Mouse (Mus musculus) embryo, embryonic 10.5 days (tissue): ENCODE results near the gene Trh.
A peak's percentile ranks its signal among the peaks of the same experiment; 100 is the strongest.

Experiments used
- DNase-seq: peaks from one replicate; pipeline ENCODE4 v3.0.0-alpha.2; 2015; ENCODE audit warnings: low spot score

Trh gene

DNA sequence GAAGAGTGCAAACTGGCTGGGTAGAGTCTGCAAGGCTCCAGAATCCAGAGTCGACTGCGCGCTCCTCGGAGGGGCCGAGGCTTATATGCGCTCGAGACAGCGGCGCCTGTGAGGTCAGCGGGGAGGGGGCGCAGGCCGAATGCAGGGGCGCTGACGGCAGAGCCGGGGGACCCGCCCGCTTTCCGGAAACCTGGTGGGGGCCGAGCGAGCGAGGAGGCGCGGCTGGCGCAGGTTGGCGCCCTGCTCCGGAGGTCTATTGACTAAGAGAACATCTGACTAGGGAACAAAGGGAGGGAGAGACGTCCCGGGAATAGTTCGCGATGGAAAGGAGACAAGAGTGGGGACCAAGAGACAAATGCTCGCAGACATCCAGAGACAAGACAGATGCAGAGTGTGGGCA lies at the start of gene Trh:
TSS of gene Trh (minus strand) at position 60 of the 400 bp plus-strand sequence.
- DNase-seq: peak; percentile 30

DNA sequence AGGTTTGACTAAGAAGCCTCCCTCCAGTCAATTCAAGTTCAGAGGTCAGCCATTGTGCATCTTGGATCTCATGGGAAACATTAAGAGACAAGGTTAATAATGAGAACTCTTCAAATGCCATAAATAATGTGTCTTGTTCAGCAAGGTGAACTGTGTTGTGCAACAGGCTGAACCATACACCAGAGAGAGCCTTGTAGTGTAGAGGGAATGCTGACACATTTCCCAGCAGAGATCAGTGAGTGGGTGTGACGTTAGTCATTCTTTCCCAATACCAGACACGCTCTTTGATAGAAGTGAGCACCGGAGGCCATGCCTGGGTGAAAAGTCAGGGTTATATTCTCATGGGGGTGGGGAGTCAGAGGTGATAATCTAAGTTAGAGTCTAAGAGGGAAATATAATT lies 46.4 kb upstream of the Trh start:
- DNase-seq: no peak

DNA sequence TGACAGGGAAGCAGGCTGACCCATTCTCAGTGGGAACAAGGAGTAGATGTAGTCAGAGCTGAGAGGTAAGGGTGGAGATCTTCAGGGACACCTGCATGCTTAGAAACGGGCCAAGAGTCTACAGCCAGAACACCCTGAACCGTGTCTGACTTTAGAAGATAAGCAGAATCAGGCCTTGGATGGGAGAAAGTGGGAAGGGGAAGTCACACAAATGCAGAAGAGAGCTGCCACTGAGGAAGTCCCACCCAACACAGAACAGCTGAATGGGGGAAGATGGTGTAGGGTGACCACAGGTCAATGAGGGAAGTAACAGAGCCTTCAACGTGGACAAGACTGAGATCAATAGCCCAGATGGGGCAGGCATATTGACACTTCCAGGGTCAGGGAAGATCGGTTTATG lies 42.4 kb upstream of the Trh start:
- no peak for DNase-seq

DNA sequence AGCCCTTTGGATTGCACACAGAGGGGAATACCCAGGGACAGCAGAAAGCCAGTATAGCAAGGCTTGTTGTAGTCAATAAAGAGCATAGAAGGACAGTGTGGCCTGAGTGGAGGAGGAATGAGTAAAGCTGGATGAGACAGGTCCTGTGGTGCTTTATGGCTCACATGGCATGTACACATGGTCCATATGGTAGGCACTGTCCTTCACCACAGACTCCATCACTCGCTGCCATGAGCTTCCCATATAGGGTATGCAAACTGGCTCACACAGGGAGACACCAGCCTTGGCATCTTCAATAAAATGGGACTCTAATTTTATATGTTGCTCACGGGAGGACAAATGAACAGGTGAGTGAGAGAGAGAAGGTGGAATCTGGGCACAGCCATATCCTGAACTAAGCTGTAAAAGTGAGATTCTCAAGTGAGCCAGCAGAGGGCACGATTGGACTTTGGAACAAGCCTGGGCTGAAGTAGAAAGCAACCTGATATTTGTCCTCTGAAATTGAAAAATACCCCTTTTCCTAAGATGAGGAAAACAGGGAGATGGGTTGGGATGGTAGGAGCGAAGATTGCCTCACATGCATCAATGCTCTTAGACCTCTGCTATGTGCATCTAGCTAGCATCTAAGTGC lies 41.9 kb upstream of the Trh start:
- peak; percentile 78 for DNase-seq

DNA sequence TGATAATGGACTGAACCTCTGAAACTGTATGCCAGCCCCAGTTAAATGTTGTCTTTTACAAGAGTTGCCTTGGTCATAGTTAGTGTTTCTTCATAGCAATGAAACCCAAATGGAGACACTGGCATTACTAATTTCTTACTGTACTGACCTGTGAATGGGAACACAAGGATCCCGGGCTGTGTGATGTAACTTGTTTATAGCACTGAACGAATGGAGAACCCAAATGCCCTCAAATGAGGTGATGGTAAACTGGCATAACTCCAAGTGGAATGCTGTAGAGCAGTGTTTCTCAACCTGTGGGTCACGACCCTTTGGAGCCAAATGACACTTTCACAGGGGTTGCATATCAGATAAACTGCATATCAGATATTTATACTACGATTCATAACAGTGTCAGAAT lies 41.1 kb upstream of the Trh start:
- no peak for DNase-seq

DNA sequence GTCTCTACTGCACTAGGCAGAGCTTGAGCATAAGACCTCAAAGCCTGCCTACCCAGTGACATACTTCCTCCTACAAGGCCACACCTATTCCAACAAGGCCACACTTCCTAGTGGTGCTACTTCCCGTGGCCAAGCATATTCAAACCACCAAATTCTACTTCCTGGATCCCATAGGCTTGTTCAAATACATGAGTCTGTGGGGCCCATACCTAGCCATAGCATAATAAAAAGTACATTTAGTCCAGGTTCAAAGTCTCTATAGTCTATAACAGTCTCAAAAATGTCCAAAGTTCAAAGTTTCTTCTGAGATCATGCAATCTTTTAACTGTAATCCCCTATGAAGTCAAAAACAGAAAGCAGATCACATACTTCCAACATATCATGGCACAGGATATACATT lies 32.7 kb upstream of the Trh start:
- no peak for DNase-seq

DNA sequence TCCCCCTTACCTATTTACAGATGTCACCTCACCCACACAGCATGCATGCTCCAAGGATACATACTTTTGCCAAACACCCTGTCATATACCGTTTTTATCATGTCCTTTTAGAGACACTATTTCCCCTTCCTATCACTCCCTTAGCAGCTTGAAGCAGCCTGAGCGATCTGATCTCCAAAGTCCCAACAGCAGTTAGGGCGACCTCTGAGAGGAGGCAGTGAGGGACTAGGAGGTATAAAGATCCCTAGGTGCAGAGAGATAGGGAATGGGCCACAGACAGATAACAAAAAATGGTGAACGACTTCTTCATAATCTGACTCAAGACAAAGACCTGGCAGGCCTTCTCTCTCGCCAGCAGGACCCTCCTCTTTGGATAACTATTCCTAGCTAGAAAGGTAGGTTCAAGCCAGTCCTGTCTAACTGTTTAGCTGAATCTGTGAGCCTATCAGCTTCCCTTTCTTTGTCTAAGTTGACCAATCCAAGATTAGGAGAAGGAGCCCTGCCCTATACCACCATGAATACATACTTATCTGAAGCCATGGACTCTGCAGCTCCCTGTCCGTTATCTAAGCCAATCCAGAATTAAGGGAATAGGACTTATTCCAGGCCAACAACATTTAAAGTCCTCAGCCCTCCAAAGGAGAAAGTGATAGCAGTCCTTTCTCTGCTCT lies 29.3 kb upstream of the Trh start:
- DNase-seq: no peak

DNA sequence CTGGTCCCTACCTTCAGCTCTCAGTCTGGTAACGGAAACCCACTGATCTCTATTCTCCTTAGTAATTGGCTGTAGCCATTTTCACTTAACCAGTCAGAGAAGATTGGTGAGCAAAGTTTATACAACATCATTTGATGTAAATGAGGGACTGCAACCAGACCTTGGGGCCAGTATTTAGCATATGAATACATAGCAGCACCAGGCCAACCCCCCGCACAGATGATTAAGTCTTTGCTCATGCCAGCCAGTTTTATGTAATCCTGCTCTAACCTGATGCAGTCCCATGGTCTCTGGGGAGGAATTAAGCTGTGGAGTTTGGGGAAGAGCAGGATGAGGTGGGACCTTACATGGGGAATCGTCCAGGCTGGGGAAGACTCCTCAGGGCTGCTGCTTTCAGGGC lies 28.2 kb upstream of the Trh start:
- no peak for DNase-seq

DNA sequence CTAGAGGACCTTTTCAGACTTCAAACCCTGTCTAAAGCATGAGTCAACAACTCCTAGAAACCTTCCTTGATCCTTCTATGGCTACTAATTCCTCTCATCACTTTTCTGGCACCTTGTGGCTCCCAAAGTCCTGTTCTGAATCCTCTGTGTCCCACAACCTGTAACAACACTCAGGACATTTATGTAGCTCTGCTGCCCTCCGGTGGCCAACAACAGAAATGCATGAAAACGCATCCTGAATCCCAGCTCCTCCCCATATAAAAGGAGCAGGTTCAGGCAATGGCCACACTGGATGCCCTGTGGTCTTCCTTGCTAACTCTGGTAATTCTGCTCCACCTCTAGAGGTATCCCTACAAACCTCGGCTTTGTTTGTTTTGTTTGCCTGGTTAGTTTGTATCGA lies 24.6 kb upstream of the Trh start:
- DNase-seq: peak; percentile 90

DNA sequence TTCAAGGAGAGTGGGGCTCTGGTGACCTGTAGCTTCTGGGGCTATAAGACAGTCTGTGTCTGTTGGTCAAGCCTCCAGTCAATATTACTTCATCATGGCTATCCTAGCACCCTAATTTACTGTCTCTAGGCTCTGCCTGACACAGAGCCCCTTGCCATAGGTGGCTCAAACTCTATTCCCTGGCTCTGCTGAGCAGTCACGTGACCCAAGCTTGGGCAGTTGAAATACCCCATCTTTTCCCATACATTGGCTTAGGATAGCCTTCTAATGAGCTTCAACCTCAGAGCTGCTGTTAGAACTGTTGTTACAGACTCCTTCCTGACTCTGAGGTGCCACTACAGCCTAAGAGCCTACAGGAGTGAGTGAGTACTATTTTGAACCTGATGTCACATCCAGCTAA lies 23.6 kb upstream of the Trh start:
- no peak for DNase-seq

DNA sequence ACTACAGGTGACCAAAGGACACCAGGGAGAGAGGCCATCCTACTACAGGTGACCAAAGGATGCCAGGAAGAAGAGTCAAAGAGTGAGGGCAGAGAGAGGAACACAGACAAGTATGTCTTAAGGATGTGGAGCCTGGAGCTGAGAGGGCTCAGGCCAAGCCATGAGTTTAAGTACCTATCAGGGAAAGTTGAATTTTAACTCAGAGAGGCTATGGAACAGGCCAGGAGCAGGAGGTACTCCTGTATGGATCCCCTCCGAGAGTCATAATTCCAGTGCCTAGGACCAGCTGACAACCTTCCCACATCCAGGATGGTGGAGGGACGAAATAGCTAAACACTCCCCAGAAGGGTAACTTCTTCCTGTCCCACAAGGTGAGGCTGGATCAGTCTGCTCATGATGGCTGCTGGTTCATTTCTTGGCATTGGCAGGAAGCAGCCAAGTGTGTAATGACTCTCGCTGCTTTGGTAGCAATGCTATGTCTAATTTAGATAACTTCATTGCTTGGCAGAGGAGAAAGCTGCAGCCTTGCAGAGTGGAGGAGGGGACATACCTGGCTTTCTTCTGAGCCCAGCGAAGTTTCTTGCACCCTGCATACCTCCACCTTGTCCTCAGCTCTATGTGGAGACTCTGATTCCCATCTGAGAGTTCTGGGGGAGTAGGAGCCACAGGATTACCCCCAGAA lies 16.9 kb upstream of the Trh start:
- no peak for DNase-seq

DNA sequence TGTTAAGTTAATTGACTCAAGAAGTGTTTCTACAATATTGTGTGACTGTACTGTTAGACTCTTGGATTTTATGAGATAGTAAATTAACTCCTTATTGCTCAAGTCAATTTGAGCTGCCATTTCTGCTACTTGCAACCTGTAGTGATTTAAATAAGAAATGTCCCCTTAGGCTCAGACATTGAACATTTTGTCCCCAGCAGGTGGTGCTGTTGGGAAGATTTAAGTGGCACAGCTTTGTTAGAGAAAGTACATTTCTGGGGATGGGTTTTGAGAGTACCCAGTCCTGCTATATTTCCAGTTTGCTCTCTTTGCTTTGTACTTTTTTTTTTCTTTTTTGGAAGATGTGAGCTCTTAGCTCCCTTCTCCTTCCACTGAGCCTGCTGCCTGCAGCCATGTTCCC lies 10.9 kb upstream of the Trh start:
- no peak for DNase-seq

DNA sequence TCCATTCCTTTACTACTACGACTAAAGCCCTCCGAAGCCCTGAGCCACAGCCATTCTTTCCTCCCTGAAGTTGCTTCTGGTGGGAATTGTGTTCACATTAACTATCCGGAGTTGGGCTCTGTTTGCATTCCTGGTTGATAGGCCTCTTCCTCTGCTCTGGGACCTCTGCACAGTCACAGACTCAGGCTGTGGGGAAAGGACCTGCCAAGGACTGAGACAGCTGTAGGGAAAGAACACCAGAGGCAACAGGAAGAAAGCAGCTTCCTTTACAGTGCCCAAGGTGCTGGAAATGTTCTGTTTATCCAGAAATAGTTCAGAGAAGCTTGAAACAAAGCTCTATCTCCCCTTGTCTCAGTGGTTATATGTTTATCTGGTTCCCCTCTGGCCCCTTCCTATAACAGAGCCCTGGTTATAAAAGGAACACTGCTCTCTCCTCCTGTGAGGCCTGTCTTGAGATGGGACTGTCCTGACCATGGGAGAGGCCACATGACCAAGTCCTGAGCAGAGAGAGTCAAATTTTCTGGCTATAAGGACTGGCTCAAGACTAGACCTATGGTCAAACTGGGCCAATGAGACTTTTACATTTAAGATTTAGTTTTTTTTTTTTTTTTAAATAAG lies 8.9 kb upstream of the Trh start:
- no peak for DNase-seq

DNA sequence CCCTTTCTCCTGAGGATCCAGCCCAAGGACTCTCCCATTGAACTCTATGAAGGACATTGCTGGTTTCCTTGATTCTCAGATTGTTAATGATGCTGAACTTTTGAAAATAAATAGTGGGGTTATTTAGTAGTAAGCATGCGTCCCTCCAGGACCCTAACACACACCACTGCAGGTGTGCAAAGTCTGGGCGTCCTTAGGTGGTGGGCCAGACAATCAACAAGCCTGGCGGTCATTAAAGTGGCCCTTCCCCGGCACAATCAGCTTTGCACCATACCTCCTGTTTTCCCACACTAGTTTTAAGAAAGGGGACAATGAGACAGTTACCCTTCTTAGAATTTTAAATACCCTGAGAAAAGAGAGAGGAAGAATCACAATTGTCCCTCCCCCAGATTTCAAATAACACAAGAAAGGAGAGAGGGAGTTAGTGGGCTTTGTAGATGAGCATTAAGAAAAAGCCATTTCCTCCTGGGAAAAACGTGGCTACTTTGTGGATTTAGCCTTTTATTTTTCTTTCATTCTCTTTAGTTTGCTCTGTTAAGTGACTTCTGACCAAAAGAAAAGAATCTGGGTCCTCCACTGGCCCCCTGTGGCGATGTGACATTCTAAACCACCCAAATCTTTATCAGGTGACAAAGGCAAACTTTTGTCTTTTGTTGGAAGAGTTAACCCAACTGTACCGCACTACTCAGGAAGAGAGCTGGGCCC lies 2.9 kb upstream of the Trh start:
- no peak for DNase-seq

DNA sequence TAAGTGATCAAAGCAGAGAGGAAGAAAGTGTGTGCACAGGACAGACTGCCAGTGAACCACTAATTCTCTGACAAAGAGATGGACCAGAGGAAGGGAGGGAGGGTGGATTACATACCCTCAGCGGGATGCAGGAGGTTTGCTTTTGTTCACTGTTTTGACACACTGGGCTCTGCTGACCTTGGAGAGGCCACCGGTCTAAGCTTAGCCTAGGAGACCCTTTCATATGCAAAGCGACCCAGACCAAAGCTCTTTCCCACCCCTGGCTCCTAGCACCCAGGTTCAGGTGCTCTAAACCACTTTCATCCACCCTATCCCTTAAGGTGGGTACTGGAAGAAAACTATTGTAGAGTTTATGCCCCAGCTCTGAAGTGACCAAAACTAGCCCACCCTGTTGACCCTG lies 1.9 kb upstream of the Trh start:
- DNase-seq: peak; percentile 41

DNA sequence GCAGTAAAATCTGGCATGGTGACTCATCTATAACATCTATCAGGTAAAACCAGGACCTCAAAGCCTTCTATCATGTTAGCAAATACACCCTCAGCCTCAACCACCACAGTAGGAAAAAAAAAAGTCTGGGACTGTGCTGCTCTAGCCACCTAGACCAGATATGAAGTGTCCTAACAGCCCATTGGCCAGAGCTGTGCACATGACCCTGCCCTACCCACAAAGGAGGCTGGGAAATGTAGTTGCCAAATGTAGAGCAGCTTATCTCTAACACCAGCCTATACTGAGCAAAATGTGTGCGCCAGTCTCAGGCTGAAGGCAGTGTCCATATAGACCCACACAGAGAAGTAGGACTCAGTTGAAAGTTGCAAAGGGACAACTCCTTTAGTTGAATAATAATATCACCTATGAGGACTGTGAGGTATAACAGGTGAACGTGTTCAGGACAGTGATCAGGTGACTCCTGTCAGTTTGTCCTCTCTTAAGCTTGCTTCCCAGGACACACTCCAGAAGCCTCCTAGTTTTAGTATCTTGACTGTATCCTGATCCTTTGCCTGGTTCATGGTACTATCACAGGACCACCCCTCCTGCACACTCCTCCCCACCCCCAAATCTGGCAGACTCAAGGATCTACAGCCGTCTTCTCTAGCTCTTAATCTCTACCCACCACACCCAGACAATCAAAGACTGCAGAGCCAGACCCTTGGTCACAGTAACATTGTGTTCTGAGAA lies 3.1 kb downstream of the Trh start:
- DNase-seq: peak; percentile 65

DNA sequence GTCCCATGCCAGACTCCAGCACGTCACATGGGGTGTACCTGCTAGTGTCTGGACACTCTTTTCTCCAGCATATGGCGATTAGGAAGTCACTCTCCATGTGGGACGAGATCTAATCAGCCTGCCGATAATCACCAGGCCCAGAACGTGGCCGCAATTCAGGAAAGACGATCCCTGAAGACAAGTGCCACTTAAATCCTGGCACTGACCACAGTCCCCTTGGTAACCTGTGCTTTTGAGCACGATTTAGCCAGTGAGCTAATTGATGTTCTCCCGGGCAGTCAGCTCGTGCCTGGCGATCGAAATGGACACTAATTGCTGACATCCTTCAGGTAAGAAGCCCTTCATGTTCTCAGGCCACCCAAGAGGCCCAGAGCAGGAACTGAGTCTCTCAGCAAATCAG lies 9.4 kb downstream of the Trh start:
- no peak for DNase-seq

DNA sequence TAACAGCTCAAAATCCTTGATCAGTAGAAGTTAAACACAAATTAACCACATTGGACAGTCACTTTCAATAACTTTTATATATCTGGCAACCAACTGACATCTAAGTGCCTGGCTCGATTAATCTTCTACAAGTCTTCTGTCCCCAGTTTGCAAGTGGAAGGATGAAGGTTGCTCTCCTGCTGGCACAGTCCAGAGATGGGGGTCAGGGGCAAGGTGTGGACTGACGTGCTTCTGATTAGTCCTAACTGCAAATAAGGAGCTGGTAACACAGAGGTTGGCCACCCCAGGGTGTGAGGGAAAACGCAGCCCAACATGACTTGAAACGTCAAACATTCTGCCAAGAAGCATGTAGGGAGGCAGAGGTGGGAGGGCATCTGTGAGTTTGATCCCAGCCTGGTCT lies 12.7 kb downstream of the Trh start:
- DNase-seq: no peak

DNA sequence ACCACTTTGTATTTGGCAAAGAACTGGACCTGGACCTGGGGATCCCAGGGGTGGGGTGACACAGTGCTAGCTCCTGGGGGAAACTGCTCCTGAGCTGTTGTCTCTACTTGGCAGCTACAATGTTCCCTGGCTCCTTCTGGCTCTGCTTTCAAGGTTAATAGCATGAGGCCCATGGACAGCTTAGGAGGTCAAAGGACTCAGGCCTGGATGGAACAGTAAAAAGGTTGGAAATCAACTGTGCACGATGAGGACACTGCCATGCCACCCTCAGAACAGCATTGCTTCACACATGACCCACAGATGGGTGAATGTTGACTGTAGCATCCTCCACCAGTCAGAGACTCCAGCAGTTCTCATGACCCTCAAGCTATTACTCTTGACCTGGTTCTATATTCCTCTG lies 13.1 kb downstream of the Trh start:
- no peak for DNase-seq

DNA sequence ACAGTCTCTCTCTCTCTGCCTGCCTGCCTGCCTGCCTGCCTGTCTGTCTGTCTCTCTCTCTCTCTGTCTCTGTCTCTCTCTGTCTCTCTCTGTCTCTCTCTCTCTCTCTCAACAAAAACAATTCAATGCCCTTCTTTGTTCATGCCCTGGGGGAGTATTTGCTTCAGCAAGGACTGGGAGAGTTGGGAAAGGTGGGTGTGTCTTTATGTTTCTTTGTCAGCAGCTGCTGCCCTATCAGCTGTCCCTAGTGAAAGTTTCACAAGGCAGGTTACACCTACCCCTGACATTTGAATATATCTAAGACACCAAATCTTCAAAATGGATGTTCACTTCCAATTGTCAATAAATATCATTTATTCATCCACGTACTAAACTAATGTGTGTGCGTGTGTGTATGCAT lies 14.9 kb downstream of the Trh start:
- no peak for DNase-seq

DNA sequence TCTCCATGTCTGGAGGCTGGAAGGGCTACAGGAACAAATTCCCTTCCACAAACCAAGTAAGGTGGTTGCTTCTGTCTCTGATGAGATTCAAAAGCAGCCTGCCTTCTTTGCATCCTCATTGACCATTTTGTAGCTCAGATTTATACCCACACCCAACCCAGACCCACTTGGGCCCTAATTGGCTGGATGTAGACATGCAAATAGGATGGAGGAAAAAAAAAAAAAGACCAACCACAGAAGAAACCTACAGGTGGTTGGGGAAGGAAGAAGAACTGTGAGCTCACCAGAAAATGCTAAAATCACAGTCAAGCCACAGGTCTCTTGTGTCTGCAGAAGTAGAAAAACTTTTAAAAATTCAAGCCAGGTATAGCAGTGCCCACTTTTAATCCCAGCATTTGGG lies 15.3 kb downstream of the Trh start:
- no peak for DNase-seq

DNA sequence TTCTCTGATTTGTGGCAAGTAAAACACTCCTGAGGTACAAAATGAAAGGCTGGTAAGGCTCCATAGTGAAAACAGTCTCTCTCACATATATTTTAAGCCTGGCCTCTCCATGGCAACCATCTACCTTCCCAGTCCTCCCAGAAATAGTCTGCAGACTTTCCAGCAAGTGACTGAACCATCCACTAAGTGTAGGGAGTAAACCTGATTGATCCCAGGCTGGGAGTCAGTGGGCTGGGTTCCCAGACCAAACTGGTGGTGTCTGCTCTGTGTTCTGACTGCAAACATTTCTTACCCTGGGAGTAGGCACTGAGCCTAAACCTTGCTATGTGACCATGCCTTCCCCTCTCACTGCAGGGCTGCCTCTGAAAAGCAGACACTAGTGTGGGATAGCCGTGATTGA lies 19.5 kb downstream of the Trh start:
- no peak for DNase-seq
